Mouse (Mus musculus) limb, embryonic 11.5 days (tissue): Measurements from ENCODE around the gene Gm8165. TPM values are rescaled to one million over a fixed set of nuclear protein-coding genes. Genes with fewer than 3 reads are reported as not detected.
"Not testable (repeated sequence)": the region's sequence is repeated elsewhere in the genome, so short reads cannot be mapped to it uniquely, and the experiment has no call there.

Source experiments
- ATAC-seq: fragments of 200-750 bp; cut with Nextera tagmentation; 2 replicates; pipeline ENCODE4 v1.8.0; 2017; ENCODE audit warnings: low read depth; ENCODE audit not compliant: insufficient number of reproducible peaks, low FRiP score, low TSS enrichment
- DNase-seq: peaks from one replicate; pipeline ENCODE4 v3.0.0-alpha.2; 2015; ENCODE audit warnings: low spot score
- H3K27ac ChIP-seq: fragments of 300-500 bp; sonication (generic); replicated peaks from 2 replicates; pipeline ENCODE4 v1.5.1; 2014; ENCODE audit warnings: low read depth, mild to moderate bottlenecking, low read length
- H3K27me3 ChIP-seq: fragments of 300-500 bp; sonication (generic); 2 replicates; pipeline ENCODE4 v1.6.1; 2014; ENCODE audit warnings: mild to moderate bottlenecking, low read length, mixed read lengths; ENCODE audit not compliant: control insufficient read depth, insufficient read depth
- H3K36me3 ChIP-seq: fragments of 300-500 bp; sonication (generic); 2 replicates; pipeline ENCODE4 v1.6.1; 2014; ENCODE audit warnings: mild to moderate bottlenecking, low read length, moderate library complexity, mixed read lengths; ENCODE audit not compliant: control insufficient read depth, insufficient read depth
- H3K4me1 ChIP-seq: fragments of 300-500 bp; sonication (generic); 2 replicates; pipeline ENCODE4 v1.6.1; 2014; ENCODE audit warnings: low read length, mixed read lengths; ENCODE audit not compliant: control insufficient read depth, insufficient read depth
- H3K4me2 ChIP-seq: fragments of 300-500 bp; sonication (generic); 2 replicates; pipeline ENCODE4 v1.6.1; 2014; ENCODE audit warnings: low read depth, mild to moderate bottlenecking, moderate library complexity; ENCODE audit not compliant: severe bottlenecking
- H3K4me3 ChIP-seq: fragments of 300-500 bp; sonication (generic); 2 replicates; pipeline ENCODE4 v1.5.1; 2014; ENCODE audit warnings: low read depth, low read length
- H3K9ac ChIP-seq: fragments of 300-500 bp; sonication (generic); 2 replicates; pipeline ENCODE4 v1.6.1; 2014; ENCODE audit warnings: mild to moderate bottlenecking, low read length
- H3K9me3 ChIP-seq: fragments of 300-500 bp; sonication (generic); 2 replicates; pipeline ENCODE4 v1.6.1; 2016; ENCODE audit warnings: low read length; ENCODE audit not compliant: control insufficient read depth
- WGBS: fragments of 180-500 bp; shearing (Covaris S2); extraction: QIAGEN DNeasy Blood & Tissue Kit; methylation state at CpG from one replicate; pipeline ENCODE4 v1.1.7; 2014; 5-methylcytosine and 5-hydroxymethylcytosine counted together
- polyA plus RNA-seq: library from polyadenylated mRNA; unstranded; fragments of >200 nt; fragmentation: Nextera tagmentation; extraction: Ambion mirVana; gene quantifications from 2 replicates; pipeline ENCODE4 v1.2.1, GENCODE M21; 2014

Gene Gm8165
- not detected in 2 replicates for polyA plus RNA-seq

DNA sequence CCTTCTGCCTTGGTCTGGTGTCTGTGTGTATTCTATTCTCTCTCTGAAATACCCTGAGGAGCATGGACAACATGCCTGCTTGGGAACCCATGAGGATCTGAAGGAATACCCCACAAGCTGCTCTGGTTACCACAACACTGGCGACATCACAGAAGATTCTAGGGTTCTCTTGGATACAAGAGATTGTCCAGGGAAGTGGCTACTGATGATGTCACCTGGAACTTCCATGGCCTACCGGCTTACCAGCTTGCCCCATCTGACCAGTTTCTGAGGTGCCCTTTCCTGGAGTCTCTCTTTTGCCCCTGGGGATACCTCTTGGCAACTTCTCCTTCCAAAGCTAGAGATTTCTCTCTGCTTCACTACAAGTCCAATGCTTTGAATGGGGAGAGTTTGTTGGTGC lies at the start of gene Gm8165:
Gm8165 (minus strand) TSS at position 101 of the 400 bp plus-strand sequence.
- ATAC-seq, DNase-seq, H3K27ac ChIP-seq, H3K36me3 ChIP-seq, H3K9ac ChIP-seq, H3K4me2 ChIP-seq, H3K27me3 ChIP-seq, H3K4me1 ChIP-seq, H3K9me3 ChIP-seq, H3K4me3 ChIP-seq: not testable (repeated sequence)
- WGBS = no CpG with 5 or more reads among the region's 2 CpGs

DNA sequence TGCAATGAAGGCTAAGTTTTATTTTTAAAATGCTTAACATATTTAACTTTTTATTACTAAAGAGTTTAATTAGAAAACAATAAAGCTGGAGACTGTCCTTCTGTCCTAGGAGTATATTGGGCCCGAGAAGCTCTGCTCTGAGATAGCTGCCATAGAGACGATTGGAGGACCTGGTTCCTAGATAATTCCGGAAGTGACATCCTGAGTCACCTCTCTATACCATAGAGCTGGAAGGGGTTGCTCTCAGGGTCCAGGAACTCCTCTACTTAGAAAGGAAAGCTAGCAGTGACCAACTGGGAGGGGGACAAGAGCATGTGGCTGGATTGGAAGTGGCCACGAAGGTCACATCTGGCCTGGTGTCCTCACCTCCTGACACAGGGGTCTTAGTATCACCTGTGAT lies 20.6 kb upstream of the Gm8165 start, which contains the start of gene Gm7324:
Gm7324 (plus strand) TSS at position 208 of the 400 bp plus-strand sequence.
- DNase-seq, H3K4me3 ChIP-seq, ATAC-seq, H3K36me3 ChIP-seq, H3K9me3 ChIP-seq, H3K9ac ChIP-seq, H3K4me1 ChIP-seq, H3K27ac ChIP-seq, H3K27me3 ChIP-seq, H3K4me2 ChIP-seq: not testable (repeated sequence)
- 96% methylated on average over 4 of the region's 4 CpGs for WGBS

Other genes starting within 250 kb of the Gm8165 start
- gene Gm5799, start 133.6 kb downstream of the Gm8165 start, polyA plus RNA-seq = not detected in 2 replicates
- gene Gm17654, start 98.1 kb downstream of the Gm8165 start, polyA plus RNA-seq = not detected in 2 replicates
- gene Gm10375, start 69.2 kb downstream of the Gm8165 start, polyA plus RNA-seq = not detected in 2 replicates
- 1.5 and 2.5 TPM in 2 replicates for gene Gm7324, start 20.6 kb upstream of the Gm8165 start, polyA plus RNA-seq
- gene Gm16506, start 50.3 kb upstream of the Gm8165 start, polyA plus RNA-seq = not detected in 2 replicates
- not detected in 2 replicates for gene Gm6526, start 70.7 kb upstream of the Gm8165 start, polyA plus RNA-seq
- not detected in 2 replicates for gene Gm8180, start 107.5 kb upstream of the Gm8165 start, polyA plus RNA-seq
- not detected in 2 replicates for gene Ear1, start 198.3 kb upstream of the Gm8165 start, polyA plus RNA-seq
- gene Ear10, start 246.4 kb upstream of the Gm8165 start, polyA plus RNA-seq = not detected in 2 replicates
- gene Gm8113, start 248.2 kb upstream of the Gm8165 start, polyA plus RNA-seq = 10.5 and 12.9 TPM in 2 replicates